ENCODE assay signal across 8 mouse cellular contexts in genomic region chr12:112800476-112800875, GRCm38 (mm10). TPM values are rescaled to one million over a fixed set of nuclear protein-coding genes. Genes with fewer than 3 reads are reported as not detected.
DNase-seq lines count a peak whose midpoint lies in the region; ATAC-seq and TF ChIP-seq lines count a peak whose summit lies in the region.

No protein-coding gene starts in this region.

- H3K9me3 ChIP-seq in ES-Bruce4 (replicated peaks; ENCODE audit: control insufficient read depth, insufficient read depth, low read length, poor library complexity, severe bottlenecking): no peaks in the 10 kb centered on the region
- no peaks in the 10 kb centered on the region for H3K9me3 ChIP-seq in forebrain, postnatal 0 days (ENCODE audit: low read length)
- H3K9me3 ChIP-seq in kidney, embryonic 14.5 days (ENCODE audit: control insufficient read depth, low read length): no peaks in the 10 kb centered on the region

- H3K4me1 ChIP-seq in ES-Bruce4 (ENCODE audit: control insufficient read depth, insufficient read depth, low read length): peaks cover 7% of the 10 kb centered on the region
- peaks cover 4% of the 10 kb centered on the region; the same call in 1 of the 2 replicates for H3K4me1 ChIP-seq in forebrain, postnatal 0 days (ENCODE audit: insufficient read depth)
- 0 out of 2 replicates have a peak, but pooled peaks cover 9% of the 10 kb centered on the region for H3K4me1 ChIP-seq in kidney, embryonic 14.5 days (ENCODE audit: control insufficient read depth, insufficient read depth, low read length)

- WGBS in forebrain, postnatal 0 days: 10% methylated on average over 4 of the region's 4 CpGs
- WGBS in kidney, embryonic 14.5 days: 19% methylated on average over 4 of the region's 4 CpGs

- DNase-seq in 416B (ENCODE audit: low read depth): peak; percentile 58
- peak; percentile 58 for DNase-seq in cerebellum, adult 11-12 months
- peak; percentile 72 for DNase-seq in forebrain, postnatal 0 days
- peak; percentile 64 to 74 for DNase-seq in lung, adult 18-20 months
- peak; percentile 56 to 81 for DNase-seq in urinary bladder, postnatal 4 days (ENCODE audit: low spot score in 2 of 2)

- TF ChIP-seq CTCF in ES-Bruce4 (IDR thresholded peaks at IDR 0.05; ENCODE audit: low read depth, low read length): peak; percentile 80
- TF ChIP-seq CTCF in forebrain, postnatal 0 days (IDR thresholded peaks at IDR 0.05; ENCODE audit: low read depth): peak; percentile 81

- no peaks in the 10 kb centered on the region for H3K27me3 ChIP-seq in ES-Bruce4 (ENCODE audit: control insufficient read depth, insufficient read depth, low read length, poor library complexity, severe bottlenecking)
- no peaks in the 10 kb centered on the region; the same call in none of the 2 replicates for H3K27me3 ChIP-seq in forebrain, postnatal 0 days (ENCODE audit: insufficient read depth, low read length)
- peaks cover 19% of the 10 kb centered on the region for H3K27me3 ChIP-seq in kidney, embryonic 14.5 days (ENCODE audit: control insufficient read depth, insufficient read depth, low read length)

- no peak overlapping the region for H3K9ac ChIP-seq in ES-Bruce4 (ENCODE audit: low read depth, poor library complexity, severe bottlenecking)
- H3K9ac ChIP-seq in forebrain, postnatal 0 days: no peak overlapping the region
- no peak overlapping the region for H3K9ac ChIP-seq in kidney, embryonic 14.5 days (ENCODE audit: low read depth, low read length)

- no peak for TF ChIP-seq POLR2A in ES-Bruce4 (IDR thresholded peaks at IDR 0.05; ENCODE audit: insufficient read depth, low read length)

- no peak overlapping the region for H3K27ac ChIP-seq in ES-Bruce4 (ENCODE audit: insufficient read depth, low read length)
- no peak overlapping the region for H3K27ac ChIP-seq in forebrain, postnatal 0 days (ENCODE audit: low read depth, low read length)
- no peak overlapping the region for H3K27ac ChIP-seq in kidney, embryonic 14.5 days (ENCODE audit: low read depth, low read length)

- no peak overlapping the region for H3K4me3 ChIP-seq in ES-Bruce4 (ENCODE audit: low read depth, low read length)
- no peak overlapping the region for H3K4me3 ChIP-seq in forebrain, postnatal 0 days (ENCODE audit: low read depth, low read length)
- H3K4me3 ChIP-seq in kidney, embryonic 14.5 days (ENCODE audit: low read length): no peak overlapping the region

- ATAC-seq in forebrain, postnatal 0 days: peak; percentile 42; the same call in 1 of the 2 replicates
- peak; percentile 67 for ATAC-seq in kidney, embryonic 14.5 days (ENCODE audit: low FRiP score, low TSS enrichment)
- peak; percentile 58 for ATAC-seq in neutrophil, adult 5-6 weeks (ENCODE audit: extremely low read depth, insufficient number of reproducible peaks, low FRiP score, poor library complexity, severe bottlenecking)

- no peak for TF ChIP-seq EP300 in ES-Bruce4 (IDR thresholded peaks at IDR 0.05; ENCODE audit: insufficient read depth, low read depth, low read length)

- no peaks in the 10 kb centered on the region for H3K36me3 ChIP-seq in ES-Bruce4 (ENCODE audit: control insufficient read depth, insufficient read depth, low read length, poor library complexity, severe bottlenecking)
- H3K36me3 ChIP-seq in forebrain, postnatal 0 days (ENCODE audit: insufficient read depth): no peaks in the 10 kb centered on the region
- H3K36me3 ChIP-seq in kidney, embryonic 14.5 days (ENCODE audit: control insufficient read depth, insufficient read depth, low read length): no peaks in the 10 kb centered on the region

- H3K4me2 ChIP-seq in forebrain, postnatal 0 days (ENCODE audit: low read depth): no peak overlapping the region
- no peak overlapping the region for H3K4me2 ChIP-seq in kidney, embryonic 14.5 days (replicated peaks; ENCODE audit: low read depth, low read length)

RNA-seq across cellular contexts. Expression of gene Ahnak2, which starts 2.0 kb away (rescaled TPM):
- polyA plus RNA-seq in ES-Bruce4 (2011; ENCODE audit: insufficient read depth, insufficient read length, low read depth, missing spikeins): 25.8 and 28.6 TPM in 2 replicates
- 2.5 and 3.0 TPM in 2 replicates for total RNA-seq in forebrain, postnatal 0 days (2014; rRNA removed)
- 0.88 and 1.3 TPM in 2 replicates for polyA plus RNA-seq in forebrain, postnatal 0 days (2015; fragmentation: Nextera tagmentation; extraction: Ambion mirVana)
- 0.53 and 0.86 TPM in 2 replicates for polyA plus RNA-seq in kidney, embryonic 14.5 days (2014; fragmentation: Nextera tagmentation; extraction: Ambion mirVana)
- total RNA-seq in neutrophil, adult 5-6 weeks (2017): not detected in 2 replicates

RNA-seq across cellular contexts. Expression of gene Clba1, which starts 8.3 kb away (rescaled TPM):
- 4.9 and 7.6 TPM in 2 replicates for polyA plus RNA-seq in ES-Bruce4 (2011; ENCODE audit: insufficient read depth, insufficient read length, low read depth, missing spikeins)
- 17.6 and 19.5 TPM in 2 replicates for total RNA-seq in forebrain, postnatal 0 days (2014; rRNA removed)
- 23.5 and 26.1 TPM in 2 replicates for polyA plus RNA-seq in forebrain, postnatal 0 days (2015; fragmentation: Nextera tagmentation; extraction: Ambion mirVana)
- polyA plus RNA-seq in kidney, embryonic 14.5 days (2014; fragmentation: Nextera tagmentation; extraction: Ambion mirVana): 8.5 and 8.9 TPM in 2 replicates
- 0.37 and 0.70 TPM in 2 replicates for total RNA-seq in neutrophil, adult 5-6 weeks (2017)

RNA-seq across cellular contexts. Expression of gene Cdca4, which starts 28.7 kb away (rescaled TPM):
- 58.9 and 59.1 TPM in 2 replicates for polyA plus RNA-seq in ES-Bruce4 (2011; ENCODE audit: insufficient read depth, insufficient read length, low read depth, missing spikeins)
- 28.8 and 31.3 TPM in 2 replicates for total RNA-seq in forebrain, postnatal 0 days (2014; rRNA removed)
- 29.7 and 33.0 TPM in 2 replicates for polyA plus RNA-seq in forebrain, postnatal 0 days (2015; fragmentation: Nextera tagmentation; extraction: Ambion mirVana)
- polyA plus RNA-seq in kidney, embryonic 14.5 days (2014; fragmentation: Nextera tagmentation; extraction: Ambion mirVana): 117 and 148 TPM in 2 replicates
- total RNA-seq in neutrophil, adult 5-6 weeks (2017): 30.7 and 32.0 TPM in 2 replicates

RNA-seq across cellular contexts. Expression of gene Pld4, which starts 40.0 kb away (rescaled TPM):
- polyA plus RNA-seq in ES-Bruce4 (2011; ENCODE audit: insufficient read depth, insufficient read length, low read depth, missing spikeins): 0.90 and 1.1 TPM in 2 replicates
- 6.2 and 7.3 TPM in 2 replicates for total RNA-seq in forebrain, postnatal 0 days (2014; rRNA removed)
- polyA plus RNA-seq in forebrain, postnatal 0 days (2015; fragmentation: Nextera tagmentation; extraction: Ambion mirVana): 8.0 and 8.1 TPM in 2 replicates
- 4.8 and 7.8 TPM in 2 replicates for polyA plus RNA-seq in kidney, embryonic 14.5 days (2014; fragmentation: Nextera tagmentation; extraction: Ambion mirVana)
- total RNA-seq in neutrophil, adult 5-6 weeks (2017): 98.0 and 114 TPM in 2 replicates

Comparison
In these comparisons a context has a peak if more than half of its experiments do, and no peak if none do; other contexts are left out.
1. RNA of gene Ahnak2, which starts 2.0 kb away (polyA plus RNA-seq): 25.8 to 28.6 TPM in ES-Bruce4; 0.88 to 1.3 TPM in forebrain, postnatal 0 days and 0.53 to 0.86 TPM in kidney, embryonic 14.5 days; every median in the first group is over 10 times any median in the second.
2. Peak in every context shown above with its lines, with median percentiles within 50 percentile points of each other: DNase-seq and ATAC-seq.